Mouse (Mus musculus) CH12.LX (cell line): Measurements from ENCODE around the gene Urgcp.
A peak's percentile ranks its signal among the peaks of the same experiment; 100 is the strongest.

Source experiments
- EP300 ChIP-seq: IDR thresholded peaks from 2 replicates; pipeline ENCODE4 v1.6.1; 2011; ENCODE audit warnings: low read length, improper control_type of control experiment
- POLR2A ChIP-seq: IDR thresholded peaks from 2 replicates; pipeline ENCODE4 v1.6.1; 2011; ENCODE audit warnings: low read depth, mild to moderate bottlenecking, improper control_type of control experiment, low read length
- POLR2AphosphoS2 ChIP-seq: IDR thresholded peaks from 2 replicates; pipeline ENCODE4 v1.6.1; 2011; ENCODE audit warnings: low read depth, low read length, improper control_type of control experiment

- TF ChIP-seq EP300 (no peak), POLR2A (0 out of 2 replicates have a peak, but pooled peaks have one; percentile 19), POLR2AphosphoS2 (peak; percentile 63; the same call in 1 of the 2 replicates)
Observed at GRCm38 (mm10) chr11:5702957-5703332, 59.2 kb downstream of the Urgcp start.
